Mouse (Mus musculus) cortical plate, adult 2 months (tissue): ENCODE data around the gene Coq8a. TPM values are rescaled to one million over a fixed set of nuclear protein-coding genes. Genes with fewer than 3 reads are reported as not detected.
A peak's percentile ranks its signal among the peaks of the same experiment; 100 is the strongest.

ENCODE experiments used
- H3K27ac ChIP-seq: fragments of 200-500 bp; 2 replicates; pipeline ENCODE4 v1.5.1; 2012; ENCODE audit warnings: low read length, control low read depth, inconsistent platforms; ENCODE audit not compliant: insufficient read depth
- H3K4me1 ChIP-seq: fragments of 200-500 bp; 2 replicates; pipeline ENCODE4 v1.6.1; 2011; ENCODE audit warnings: low read length; ENCODE audit not compliant: control insufficient read depth, insufficient read depth
- H3K4me3 ChIP-seq: fragments of 200-500 bp; 2 replicates; pipeline ENCODE4 v1.5.1; 2011; ENCODE audit warnings: mild to moderate bottlenecking, low read length, control low read depth; ENCODE audit not compliant: insufficient read depth
- CTCF ChIP-seq: fragments of 200-500 bp; IDR thresholded peaks from 2 replicates; pipeline ENCODE4 v1.5.1; 2011; ENCODE audit warnings: mild to moderate bottlenecking, control low read depth, low read length; ENCODE audit not compliant: insufficient read depth; ENCODE audit errors: extremely low read depth
- POLR2A ChIP-seq: fragments of 200-500 bp; IDR thresholded peaks from 2 replicates; pipeline ENCODE4 v1.6.1; 2011; ENCODE audit warnings: mild to moderate bottlenecking, low read length, control low read depth; ENCODE audit not compliant: insufficient read depth; ENCODE audit errors: extremely low read depth
- polyA plus RNA-seq: library from polyadenylated mRNA; depleted of rRNA; stranded (reverse); fragments of >200 nt; gene quantifications from 2 replicates; pipeline ENCODE4 v1.2.3, GENCODE M21; 2012; rRNA removed

The Coq8a gene
- 35.9 and 42.9 TPM in 2 replicates for polyA plus RNA-seq

DNA sequence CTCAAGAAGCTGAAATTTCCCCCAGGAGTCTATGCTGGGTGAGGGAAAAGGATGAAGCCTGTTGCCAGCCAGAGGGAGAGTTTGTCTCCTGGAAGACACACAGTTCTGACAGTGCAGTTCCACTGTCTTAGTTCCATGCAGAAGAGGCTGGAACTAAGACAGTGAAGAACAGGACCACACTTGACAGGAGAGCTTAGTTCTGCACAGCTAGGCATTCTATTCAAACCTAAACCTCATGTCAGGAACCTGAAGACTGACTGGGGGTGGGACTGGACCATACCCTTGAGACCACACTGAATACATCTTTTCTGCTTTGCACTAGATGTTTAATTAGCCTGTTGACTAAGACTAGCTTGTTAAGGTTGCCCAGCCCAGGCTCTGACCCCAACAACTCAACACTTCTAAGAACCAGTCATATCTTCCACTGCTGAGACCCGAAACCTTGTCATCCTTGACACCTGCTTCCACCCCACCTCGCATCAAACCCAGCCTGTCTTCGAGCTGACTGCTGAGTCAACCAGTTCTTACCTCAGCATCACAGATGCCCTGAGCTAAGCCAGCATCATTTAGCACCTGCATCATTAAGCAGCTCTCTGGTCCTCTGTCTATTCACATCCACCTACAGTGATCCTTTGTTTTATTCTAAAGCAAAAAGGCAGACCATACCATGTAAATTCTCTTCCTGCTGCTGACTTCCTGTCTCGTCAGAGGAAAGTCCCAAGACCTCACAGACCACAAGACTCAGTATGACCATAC, at the start of gene Coq8a:
TSS of gene Coq8a (minus strand) at position 644 of the 756 bp plus-strand sequence.
- TF ChIP-seq CTCF: no peak
- no peak for TF ChIP-seq POLR2A
- Histone ChIP-seq H3K4me1 (0 out of 2 replicates have a peak, but pooled peaks cover under 1% of the 10 kb centered on the region), H3K4me3 (no peak within 1 kb of the TSS), H3K27ac (no peak within 1 kb of the TSS)

DNA sequence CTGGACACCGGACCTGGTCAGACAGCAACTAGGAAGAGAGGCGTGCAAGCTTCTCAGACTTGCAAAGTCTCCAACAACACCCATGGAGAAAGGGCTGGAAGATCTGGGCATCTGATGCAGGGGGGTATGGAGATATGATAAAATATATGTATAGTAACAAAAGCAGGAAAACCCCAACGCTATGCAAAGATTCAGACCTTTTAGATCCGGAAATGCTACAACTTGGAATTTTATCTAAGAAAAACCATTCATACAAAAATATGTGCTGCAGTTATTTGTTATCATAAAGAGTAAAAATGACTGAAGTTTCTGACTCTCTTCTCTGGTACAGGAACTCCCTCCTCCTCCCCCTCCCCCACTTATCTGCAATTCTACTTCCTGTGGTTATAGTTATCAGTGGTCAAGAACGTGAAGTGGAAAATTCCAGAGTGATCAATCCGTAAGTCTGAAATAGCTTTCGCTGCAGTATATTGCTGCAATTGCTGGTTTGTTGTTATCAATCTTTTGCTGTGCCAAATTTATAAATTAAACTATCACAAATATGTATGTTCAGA, 49.3 kb upstream of the Coq8a start:
- H3K4me1 ChIP-seq: no peaks in the 10 kb centered on the region
- TF ChIP-seq POLR2A: no peak
- no peak for TF ChIP-seq CTCF
- no peak overlapping the region for H3K27ac ChIP-seq
- no peak overlapping the region for H3K4me3 ChIP-seq

- no peaks in the 10 kb centered on the region for H3K4me1 ChIP-seq
- no peak overlapping the region for H3K27ac ChIP-seq
- TF ChIP-seq CTCF (no peak), POLR2A (no peak)
- H3K4me3 ChIP-seq: no peak overlapping the region
Observed at GRCm38 (mm10) chr1:180247901-180248300, 48.5 kb upstream of the Coq8a start.

GRCm38 (mm10) chr1:180245741-180246507, 46.5 kb upstream of the Coq8a start:
- Histone ChIP-seq H3K27ac (no peak overlapping the region), H3K4me1 (no peaks in the 10 kb centered on the region), H3K4me3 (no peak overlapping the region)
- TF ChIP-seq POLR2A (no peak), CTCF (no peak)

- Histone ChIP-seq H3K4me1 (no peaks in the 10 kb centered on the region), H3K27ac (no peak overlapping the region), H3K4me3 (no peak overlapping the region)
- no peak for TF ChIP-seq POLR2A
- TF ChIP-seq CTCF: no peak
Observed at GRCm38 (mm10) chr1:180231729-180232128, 32.3 kb upstream of the Coq8a start.

DNA sequence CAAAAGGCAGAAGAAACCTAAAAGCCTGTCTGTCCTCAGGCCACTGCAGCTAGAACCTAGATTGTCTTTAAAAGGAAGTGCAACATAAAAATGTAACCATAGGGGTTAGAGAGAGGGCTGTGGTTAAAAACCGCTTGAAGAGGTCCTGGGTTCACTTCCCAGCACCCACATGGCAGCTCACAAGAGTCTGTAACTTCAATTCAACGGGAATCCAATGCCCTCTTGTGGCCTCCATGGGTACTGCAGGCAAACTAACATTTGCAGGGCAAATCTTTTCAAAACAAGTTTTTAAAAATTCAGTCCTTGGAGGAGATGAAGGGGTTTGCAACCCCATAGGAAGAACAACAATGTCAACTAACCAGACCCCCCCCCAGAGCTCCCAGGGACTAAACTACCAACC, 31.2 kb upstream of the Coq8a start:
- H3K27ac ChIP-seq: no peak overlapping the region
- H3K4me1 ChIP-seq: no peaks in the 10 kb centered on the region
- no peak overlapping the region for H3K4me3 ChIP-seq
- TF ChIP-seq POLR2A (no peak), CTCF (peak; percentile 53)

- H3K4me3 ChIP-seq: no peak overlapping the region
- no peaks in the 10 kb centered on the region for H3K4me1 ChIP-seq
- H3K27ac ChIP-seq: no peak overlapping the region
- TF ChIP-seq POLR2A (no peak), CTCF (no peak)
Observed at GRCm38 (mm10) chr1:180229906-180230305, 30.5 kb upstream of the Coq8a start.

- no peak overlapping the region for H3K4me3 ChIP-seq
- no peak for TF ChIP-seq CTCF
- no peak overlapping the region for H3K27ac ChIP-seq
- no peaks in the 10 kb centered on the region for H3K4me1 ChIP-seq
Observed at GRCm38 (mm10) chr1:180228854-180229253, 29.5 kb upstream of the Coq8a start.

GRCm38 (mm10) chr1:180226766-180227165, 27.4 kb upstream of the Coq8a start:
- H3K4me1 ChIP-seq: no peaks in the 10 kb centered on the region
- TF ChIP-seq POLR2A: no peak
- no peak for TF ChIP-seq CTCF
- H3K4me3 ChIP-seq: no peak overlapping the region
- no peak overlapping the region for H3K27ac ChIP-seq
